Mouse (Mus musculus): ENCODE results near the gene Angptl1. TPM values are rescaled to one million over a fixed set of nuclear protein-coding genes. Genes with fewer than 3 reads are reported as not detected.

The Angptl1 gene
- total RNA-seq, 2 experiments from 2014 or later, result not detected

GRCm38 (mm10) chr1:156863726-156864125 is 25.4 kb downstream of the Angptl1 start:
- no peak for ATAC-seq (replicated peaks; ENCODE audit: low FRiP score, low TSS enrichment, poor library complexity, severe bottlenecking)

DNA sequence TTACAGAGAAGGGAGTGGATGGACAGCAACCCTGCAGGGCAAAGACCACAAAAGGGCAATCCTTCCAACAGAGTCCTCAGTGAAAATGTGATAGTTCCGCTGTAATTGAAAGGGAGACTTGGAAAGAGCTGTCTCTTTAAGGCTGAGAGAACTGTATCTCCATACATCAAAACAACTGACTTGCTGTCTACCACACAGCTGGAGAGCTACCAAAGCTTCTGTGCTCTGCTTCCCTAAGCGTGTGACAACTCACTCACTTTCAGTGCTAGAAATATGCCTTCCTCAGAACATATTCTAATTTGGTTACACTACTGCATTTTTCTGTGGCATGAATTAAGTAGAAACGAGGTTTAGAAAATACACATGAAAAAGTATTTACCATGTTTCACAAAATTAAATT is 25.9 kb downstream of the Angptl1 start:
- ATAC-seq (replicated peaks; ENCODE audit: low FRiP score, low TSS enrichment, poor library complexity, severe bottlenecking), result no peak

- ATAC-seq (replicated peaks; ENCODE audit: low FRiP score, low TSS enrichment, poor library complexity, severe bottlenecking), result no peak
These were observed 31.7 kb downstream of the Angptl1 start for GRCm38 (mm10) chr1:156870028-156870427.

- no peak for ATAC-seq (replicated peaks; ENCODE audit: low FRiP score, low TSS enrichment, poor library complexity, severe bottlenecking)
These were observed 32.3 kb downstream of the Angptl1 start for GRCm38 (mm10) chr1:156870616-156871015.

- no peak for ATAC-seq (replicated peaks; ENCODE audit: low FRiP score, low TSS enrichment, poor library complexity, severe bottlenecking)
These were observed 46.4 kb downstream of the Angptl1 start for GRCm38 (mm10) chr1:156884782-156885181.

DNA sequence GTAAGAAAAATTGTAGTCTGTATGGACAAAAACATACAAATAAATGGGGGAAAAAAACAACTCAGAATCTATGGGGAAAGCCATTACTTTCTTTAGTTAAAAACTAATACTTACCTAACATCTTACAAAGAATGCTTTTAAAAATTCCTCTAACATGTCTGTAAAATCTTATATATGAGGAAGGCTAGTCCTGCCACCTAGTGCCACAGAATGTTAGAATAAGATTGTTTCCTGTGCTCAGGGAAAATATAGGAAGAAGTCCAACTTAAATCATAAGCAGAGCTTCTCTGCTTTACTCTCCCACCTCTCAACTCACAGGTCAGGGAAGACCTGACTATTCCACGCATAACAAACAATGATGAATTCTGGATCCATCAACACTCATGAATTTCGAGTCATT is 47.5 kb downstream of the Angptl1 start:
- ATAC-seq (replicated peaks; ENCODE audit: low FRiP score, low TSS enrichment, poor library complexity, severe bottlenecking), result no peak

DNA sequence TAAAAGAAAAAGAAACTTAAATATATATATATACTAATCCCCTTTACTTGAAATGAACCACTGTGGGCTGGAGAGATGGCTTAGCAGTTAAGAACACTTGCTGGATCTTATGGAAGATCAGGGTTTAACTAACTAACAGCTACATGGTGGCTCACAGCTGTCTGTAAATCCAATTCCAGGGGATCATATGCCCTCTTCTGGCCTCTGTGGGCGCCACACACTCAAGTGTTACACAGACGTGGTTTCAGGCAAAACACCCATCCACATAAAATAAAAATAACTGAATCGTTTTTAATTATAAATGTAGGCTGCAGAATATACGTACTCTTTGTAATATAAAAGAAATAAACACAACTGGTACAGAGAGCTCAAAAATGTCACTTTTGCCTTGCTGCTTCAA is 50.5 kb downstream of the Angptl1 start:
- no peak for ATAC-seq (replicated peaks; ENCODE audit: low FRiP score, low TSS enrichment, poor library complexity, severe bottlenecking)

DNA sequence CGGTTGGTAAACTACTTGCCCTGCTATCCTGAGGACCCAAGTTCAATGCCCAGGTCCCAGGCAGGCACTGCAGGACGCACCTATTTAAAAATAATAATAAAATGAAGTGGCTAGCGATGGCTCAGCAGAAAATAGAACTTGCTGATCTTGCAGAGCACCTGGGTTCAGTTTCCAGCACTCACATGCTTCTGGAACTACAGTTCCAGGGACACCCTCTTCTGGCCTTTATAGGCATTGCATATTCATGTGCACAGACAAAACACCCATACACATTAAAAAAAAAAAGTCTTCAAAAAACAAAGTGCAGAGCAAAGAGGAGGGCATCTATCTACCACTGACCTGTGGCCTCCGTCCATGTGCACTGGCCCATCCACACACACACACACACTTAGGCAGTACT is 53.2 kb downstream of the Angptl1 start:
- peak; percentile 67 for ATAC-seq (replicated peaks; ENCODE audit: low FRiP score, low TSS enrichment, poor library complexity, severe bottlenecking)

- no peak for ATAC-seq (replicated peaks; ENCODE audit: low FRiP score, low TSS enrichment, poor library complexity, severe bottlenecking)
These were observed 63.3 kb downstream of the Angptl1 start for GRCm38 (mm10) chr1:156901689-156902088.

- ATAC-seq (replicated peaks; ENCODE audit: low FRiP score, low TSS enrichment, poor library complexity, severe bottlenecking), result no peak
These were observed 65.5 kb downstream of the Angptl1 start for GRCm38 (mm10) chr1:156903899-156904298.

DNA sequence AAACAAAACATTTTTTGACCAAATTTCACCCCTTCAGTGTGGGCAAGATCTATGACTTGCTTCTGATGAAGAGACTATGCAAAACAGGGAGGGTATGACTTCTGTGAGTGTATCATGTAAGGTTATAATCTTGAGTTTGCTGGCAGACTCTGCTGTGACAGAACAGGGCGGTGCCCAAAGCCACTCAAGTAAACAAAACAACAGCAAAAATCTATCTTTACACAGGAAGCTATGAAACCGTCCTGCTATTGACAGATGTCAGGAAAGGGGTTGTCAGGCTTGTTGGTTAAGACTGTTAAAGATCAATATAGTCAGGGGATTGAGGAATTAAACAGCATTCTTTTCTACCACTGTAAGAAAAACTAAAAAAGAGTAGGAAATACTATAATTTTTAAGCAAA is 67.3 kb downstream of the Angptl1 start:
- no peak for ATAC-seq (replicated peaks; ENCODE audit: low FRiP score, low TSS enrichment, poor library complexity, severe bottlenecking)

- peak; percentile 66 for ATAC-seq (replicated peaks; ENCODE audit: low FRiP score, low TSS enrichment, poor library complexity, severe bottlenecking)
These were observed 70.9 kb downstream of the Angptl1 start for GRCm38 (mm10) chr1:156909265-156909664.

GRCm38 (mm10) chr1:156909866-156910265 is 71.5 kb downstream of the Angptl1 start:
- 0 out of 2 replicates have a peak, but pooled peaks have one; percentile 56 for ATAC-seq (replicated peaks; ENCODE audit: low FRiP score, low TSS enrichment, poor library complexity, severe bottlenecking)

Other genes starting within 250 kb of the Angptl1 start
- 7.4 and 10.8 TPM in 2 replicates for gene Tor3a, start 164.2 kb upstream of the Angptl1 start, total RNA-seq (2014; fragmentation: Nextera tagmentation)
- gene Tor3a, start 164.2 kb upstream of the Angptl1 start, total RNA-seq (2017), result 2.3 and 7.7 TPM in 2 replicates
- 24.9 and 35.7 TPM in 2 replicates for gene Fam20b, start 119.5 kb upstream of the Angptl1 start, total RNA-seq (2014; fragmentation: Nextera tagmentation)
- gene Fam20b, start 119.5 kb upstream of the Angptl1 start, total RNA-seq (2017), result 41.1 and 46.9 TPM in 2 replicates
- 11.3 and 22.4 TPM in 2 replicates for gene Ralgps2, start 101.1 kb downstream of the Angptl1 start, total RNA-seq (2014; fragmentation: Nextera tagmentation)
- gene Ralgps2, start 101.1 kb downstream of the Angptl1 start, total RNA-seq (2017), result 12.7 and 28.2 TPM in 2 replicates